Mouse (Mus musculus) midbrain, embryonic 13.5 days (tissue): ENCODE measurements around the gene 2200002J24Rik. TPM values are rescaled to one million over a fixed set of nuclear protein-coding genes. Genes with fewer than 3 reads are reported as not detected.
"Not testable (repeated sequence)": the region's sequence is repeated elsewhere in the genome, so short reads cannot be mapped to it uniquely, and the experiment has no call there.

Source experiments
- ATAC-seq: fragments of 200-750 bp; cut with Nextera tagmentation; 2 replicates; pipeline ENCODE4 v1.8.0; 2017; ENCODE audit warnings: mild to moderate bottlenecking, moderate TSS enrichment, moderate library complexity
- H3K27ac ChIP-seq: fragments of 300-500 bp; sonication (generic); 2 replicates; pipeline ENCODE4 v1.5.1; 2015; ENCODE audit warnings: inconsistent platforms, mild to moderate bottlenecking, moderate library complexity
- H3K27me3 ChIP-seq: fragments of 300-500 bp; sonication (generic); 2 replicates; pipeline ENCODE4 v1.6.1; 2015; ENCODE audit warnings: mild to moderate bottlenecking, inconsistent platforms
- H3K36me3 ChIP-seq: fragments of 300-500 bp; sonication (generic); 2 replicates; pipeline ENCODE4 v1.6.1; 2015; ENCODE audit warnings: mild to moderate bottlenecking, inconsistent platforms
- H3K4me1 ChIP-seq: fragments of 300-500 bp; sonication (generic); replicated peaks from 2 replicates; pipeline ENCODE4 v1.6.1; 2015; ENCODE audit warnings: inconsistent platforms
- H3K4me2 ChIP-seq: fragments of 300-500 bp; sonication (generic); replicated peaks from 2 replicates; pipeline ENCODE4 v1.6.1; 2015; ENCODE audit warnings: moderate library complexity, mild to moderate bottlenecking, inconsistent platforms
- H3K4me3 ChIP-seq: fragments of 300-500 bp; sonication (generic); replicated peaks from 2 replicates; pipeline ENCODE4 v1.5.1; 2015; ENCODE audit warnings: mild to moderate bottlenecking, inconsistent platforms
- H3K9ac ChIP-seq: fragments of 300-500 bp; sonication (generic); replicated peaks from 2 replicates; pipeline ENCODE4 v1.6.1; 2015; ENCODE audit warnings: mild to moderate bottlenecking, inconsistent platforms
- H3K9me3 ChIP-seq: fragments of 300-500 bp; sonication (generic); 2 replicates; pipeline ENCODE4 v1.6.1; 2016; ENCODE audit warnings: mild to moderate bottlenecking, inconsistent platforms
- WGBS: fragments of 180-500 bp; shearing (Covaris S2); methylation state at CpG from one replicate; pipeline ENCODE4 v1.1.7; 2015; 5-methylcytosine and 5-hydroxymethylcytosine counted together
- polyA plus RNA-seq: library from polyadenylated mRNA; unstranded; fragments of >200 nt; fragmentation: Nextera tagmentation; extraction: Ambion mirVana; gene quantifications from 2 replicates; pipeline ENCODE4 v1.2.1, GENCODE M21; 2015

The 2200002J24Rik gene
- polyA plus RNA-seq, 1 experiment from 2014 or later, result not detected

DNA sequence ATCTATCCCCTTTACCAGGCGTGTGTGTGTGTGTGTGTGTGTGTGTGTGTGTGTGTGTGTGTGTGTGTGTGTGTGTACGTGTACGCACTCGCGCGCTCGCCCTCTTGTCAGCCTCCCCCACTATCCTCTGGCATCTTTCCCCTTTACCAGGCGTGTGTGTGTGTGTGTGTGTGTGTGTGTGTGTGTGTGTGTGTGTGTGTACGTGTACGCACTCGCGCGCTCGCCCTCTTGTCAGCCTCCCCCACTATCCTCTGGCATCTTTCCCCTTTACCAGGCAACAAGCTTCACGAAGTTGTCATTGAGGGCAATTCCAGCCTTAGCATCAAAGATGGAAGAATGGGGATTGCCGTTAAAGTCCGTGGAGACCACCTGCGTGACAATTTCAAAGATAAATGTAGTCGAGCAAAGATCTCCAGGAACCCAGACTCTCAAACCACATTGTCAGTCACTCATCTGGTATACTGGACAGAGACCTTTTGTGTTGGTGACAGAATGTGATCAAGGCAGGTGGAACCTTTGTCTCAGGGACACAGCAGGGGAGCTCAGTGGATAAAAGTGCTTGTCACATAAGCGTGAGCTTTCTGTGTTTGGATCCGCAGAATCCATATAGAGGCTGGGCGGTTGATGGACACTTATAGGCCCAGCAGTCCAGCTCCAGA, 31.5 kb downstream of the 2200002J24Rik start:
- Histone ChIP-seq H3K4me1 (peaks cover 31% of the 10 kb centered on the region), H3K36me3 (peaks cover 54% of the 10 kb centered on the region), H3K4me2 (peak overlapping the region; percentile 74), H3K27ac (peak overlapping the region; percentile 95), H3K9ac (peak overlapping the region; percentile 83), H3K4me3 (peak overlapping the region; percentile 64)
- not testable (repeated sequence) for H3K27me3 ChIP-seq, ATAC-seq, H3K9me3 ChIP-seq
- 17% methylated on average over 10 of the region's 22 CpGs for WGBS

DNA sequence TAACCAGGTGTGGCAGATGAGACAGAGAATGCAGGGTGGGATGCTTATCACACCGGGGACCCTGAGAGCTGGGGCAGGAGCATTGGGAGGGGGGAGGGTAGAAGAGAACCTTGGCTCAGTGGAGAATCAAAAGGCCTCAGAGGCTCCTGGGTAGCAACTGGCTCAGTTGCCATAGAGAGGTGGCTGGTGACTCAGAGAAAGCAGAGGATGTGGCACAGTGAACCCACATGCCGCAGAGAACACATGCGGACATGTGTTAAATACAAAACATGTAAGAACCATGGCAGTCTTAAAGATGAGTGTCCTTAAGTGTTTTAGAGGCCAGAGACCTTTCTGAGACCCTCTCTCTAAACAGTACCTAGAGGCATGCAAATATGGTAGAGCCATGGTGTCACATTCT, 37.5 kb downstream of the 2200002J24Rik start:
- H3K4me1 ChIP-seq, result peaks cover 7% of the 10 kb centered on the region
- ATAC-seq, result no peak
- H3K36me3 ChIP-seq, result peaks cover 79% of the 10 kb centered on the region
- H3K27ac ChIP-seq, result no peak overlapping the region
- no peaks in the 10 kb centered on the region for H3K9me3 ChIP-seq
- H3K9ac ChIP-seq, result no peak overlapping the region
- H3K4me3 ChIP-seq, result no peak overlapping the region
- WGBS, result 96% methylated on average over 3 of the region's 3 CpGs
- no peak overlapping the region for H3K4me2 ChIP-seq
- H3K27me3 ChIP-seq, result no peaks in the 10 kb centered on the region

DNA sequence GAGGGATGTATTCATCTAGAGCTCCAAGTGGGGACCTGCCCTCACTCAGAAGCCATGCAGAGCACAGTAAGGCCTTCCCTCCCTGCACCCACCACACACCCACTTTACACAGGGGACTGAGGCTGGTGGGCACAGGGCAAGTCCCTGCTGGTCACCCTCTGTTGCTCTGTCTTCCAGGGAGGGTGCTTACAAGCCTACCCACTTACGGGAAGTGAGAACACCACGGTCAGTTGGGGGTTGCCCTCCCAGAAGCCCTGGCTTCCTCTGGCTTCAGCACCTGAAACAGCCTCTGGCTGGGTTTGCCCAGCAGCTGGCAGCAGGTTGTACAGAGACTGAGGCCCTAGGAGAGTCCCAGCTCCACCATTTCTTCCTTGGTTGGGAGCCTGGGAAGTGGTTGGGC, 43.8 kb downstream of the 2200002J24Rik start:
- H3K4me2 ChIP-seq, H3K27me3 ChIP-seq, H3K9me3 ChIP-seq, H3K27ac ChIP-seq, H3K4me3 ChIP-seq, H3K4me1 ChIP-seq, H3K9ac ChIP-seq: not testable (repeated sequence)
- H3K36me3 ChIP-seq, result peaks cover 27% of the 10 kb centered on the region
- ATAC-seq, result 0 out of 2 replicates have a peak, but pooled peaks have one; percentile 6
- WGBS, result 97% methylated on average over 2 of the region's 2 CpGs

DNA sequence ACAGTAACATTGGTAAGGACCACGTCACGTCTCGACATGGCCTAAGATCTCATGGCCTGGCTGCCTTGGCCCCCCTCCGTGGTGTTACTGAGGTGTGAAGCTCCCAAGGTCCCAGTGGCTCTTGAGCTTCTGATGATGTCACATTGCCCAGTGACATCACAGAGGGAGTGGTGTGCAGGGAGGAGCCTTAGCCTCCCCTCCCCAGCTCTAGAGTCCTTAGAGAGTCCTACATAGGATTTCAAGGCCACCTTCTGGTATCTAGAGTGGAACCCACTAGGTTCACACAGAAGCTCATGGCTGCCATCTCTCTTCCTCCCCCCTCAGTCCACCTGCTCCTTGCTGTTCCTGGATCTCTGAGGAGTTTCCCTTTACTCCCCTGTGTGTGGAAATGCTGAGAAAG, 44.9 kb downstream of the 2200002J24Rik start, which contains the start of gene Gapdhs:
Gene Gapdhs (minus strand): TSS at position 65 of the 400 bp plus-strand sequence.
- H3K9ac ChIP-seq, ATAC-seq, H3K27me3 ChIP-seq, H3K27ac ChIP-seq, H3K4me2 ChIP-seq, H3K4me3 ChIP-seq, H3K4me1 ChIP-seq, H3K9me3 ChIP-seq: not testable (repeated sequence)
- WGBS, result 100% methylated on average over 1 of the region's 4 CpGs
- H3K36me3 ChIP-seq, result peaks cover 21% of the 10 kb centered on the region

DNA sequence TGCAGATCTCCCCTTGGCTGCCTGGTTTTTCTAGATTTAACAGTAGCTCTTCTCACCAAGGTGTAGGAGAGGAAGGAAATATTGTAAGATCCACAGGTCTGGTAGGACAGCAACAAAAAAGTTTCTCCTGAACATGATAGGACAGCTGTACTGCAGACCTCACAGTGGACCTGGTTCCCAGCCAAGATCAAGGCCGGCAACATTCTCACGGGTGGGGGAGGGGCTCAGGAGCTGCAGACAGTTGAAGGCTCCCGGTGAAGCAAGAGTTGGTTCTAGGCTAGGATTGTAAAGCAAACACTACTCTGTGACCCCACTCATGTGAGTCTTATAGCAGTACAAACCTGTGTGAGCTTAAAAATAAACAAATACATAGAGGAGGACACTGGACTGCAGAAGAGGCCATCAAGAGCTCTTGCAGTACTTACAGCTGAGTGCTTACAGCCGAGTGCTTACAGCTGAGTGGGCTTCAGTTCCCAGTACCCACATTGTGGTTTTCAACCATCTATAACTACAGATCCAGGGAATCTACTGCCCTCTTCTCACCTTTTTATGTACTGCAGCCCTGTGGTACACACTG, 45.4 kb downstream of the 2200002J24Rik start:
- Histone ChIP-seq H3K4me1 (no peaks in the 10 kb centered on the region), H3K4me3 (no peak overlapping the region), H3K4me2 (no peak overlapping the region), H3K9me3 (no peaks in the 10 kb centered on the region), H3K27ac (no peak overlapping the region), H3K36me3 (peaks cover 21% of the 10 kb centered on the region), H3K27me3 (no peaks in the 10 kb centered on the region), H3K9ac (no peak overlapping the region)
- no peak for ATAC-seq
- WGBS, result 55% methylated on average over 4 of the region's 4 CpGs

DNA sequence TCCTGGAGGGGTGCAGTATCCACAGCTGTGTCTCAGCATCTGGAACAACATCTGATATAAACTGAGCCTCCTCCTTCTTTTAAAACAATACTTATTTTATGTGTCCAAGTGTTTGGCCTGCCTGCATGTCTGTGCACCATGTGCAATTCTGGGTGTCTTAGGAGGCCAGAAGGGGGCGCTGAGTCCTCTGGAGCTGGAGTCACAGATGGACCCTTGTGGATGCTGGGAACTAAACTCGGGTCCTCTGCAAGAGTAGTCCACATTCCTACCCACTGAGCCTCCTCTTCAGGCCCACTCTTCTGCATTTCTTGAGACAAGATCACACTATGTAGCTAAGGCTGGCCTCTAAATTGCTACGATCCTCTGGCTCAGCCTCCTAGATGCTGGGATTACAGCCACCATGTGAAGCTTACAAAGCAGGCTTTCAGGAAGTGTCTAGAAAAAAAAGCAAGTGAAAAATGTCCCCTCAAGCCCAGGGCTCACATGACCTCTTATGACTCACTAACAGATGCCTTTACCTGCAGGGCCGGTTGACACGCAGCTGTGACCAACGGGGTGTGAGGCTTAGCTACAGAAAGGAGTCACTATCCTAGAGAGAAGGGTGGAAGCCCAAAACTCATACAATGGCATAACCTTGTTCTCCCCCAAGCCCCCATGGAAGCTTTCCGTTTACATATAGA, 48.9 kb downstream of the 2200002J24Rik start:
- 87% methylated on average over 7 of the region's 7 CpGs for whole genome bisulfite sequencing
- no peak overlapping the region for H3K27ac ChIP-seq
- no peaks in the 10 kb centered on the region for H3K9me3 ChIP-seq
- peaks cover 8% of the 10 kb centered on the region for H3K36me3 ChIP-seq
- no peak overlapping the region for H3K4me3 ChIP-seq
- no peak overlapping the region for H3K9ac ChIP-seq
- ATAC-seq, result no peak
- H3K4me1 ChIP-seq, result no peaks in the 10 kb centered on the region
- H3K4me2 ChIP-seq, result no peak overlapping the region
- no peaks in the 10 kb centered on the region for H3K27me3 ChIP-seq

Other genes with a start within 250 kb of the 2200002J24Rik start
- 3.1 and 3.6 TPM in 2 replicates for gene Kirrel2, start 241.2 kb upstream of the 2200002J24Rik start, polyA plus RNA-seq
- 0.78 and 0.94 TPM in 2 replicates for gene Nphs1, start 240.6 kb upstream of the 2200002J24Rik start, polyA plus RNA-seq
- gene Prodh2, start 205.3 kb upstream of the 2200002J24Rik start, polyA plus RNA-seq, result not detected in 2 replicates
- 106 and 114 TPM in 2 replicates for gene Arhgap33, start 163.9 kb upstream of the 2200002J24Rik start, polyA plus RNA-seq
- 5.7 and 6.6 TPM in 2 replicates for gene Hspb6, start 146.7 kb upstream of the 2200002J24Rik start, polyA plus RNA-seq
- 8.7 and 12.3 TPM in 2 replicates for gene Proser3, start 146.6 kb upstream of the 2200002J24Rik start, polyA plus RNA-seq
- gene Lin37, start 139.1 kb upstream of the 2200002J24Rik start, polyA plus RNA-seq, result 54.4 and 60.4 TPM in 2 replicates
- 92.5 and 102 TPM in 2 replicates for gene U2af1l4, start 135.6 kb upstream of the 2200002J24Rik start, polyA plus RNA-seq
- gene Gm49396, start 135.6 kb upstream of the 2200002J24Rik start, polyA plus RNA-seq, result 20.7 and 22.6 TPM in 2 replicates
- gene Psenen, start 135.3 kb upstream of the 2200002J24Rik start, polyA plus RNA-seq, result 131 and 133 TPM in 2 replicates
- gene Igflr1, start 133.5 kb upstream of the 2200002J24Rik start, polyA plus RNA-seq, result 4.8 and 6.6 TPM in 2 replicates
- gene Kmt2b, start 110.2 kb upstream of the 2200002J24Rik start, polyA plus RNA-seq, result 12.9 and 13.3 TPM in 2 replicates
- gene Zbtb32, start 100.0 kb upstream of the 2200002J24Rik start, polyA plus RNA-seq, result 0.14 and 0.31 TPM in 2 replicates
- 0.46 and 0.73 TPM in 2 replicates for gene Upk1a, start 86.1 kb upstream of the 2200002J24Rik start, polyA plus RNA-seq
- 1,046 and 1,055 TPM in 2 replicates for gene Cox6b1, start 72.8 kb upstream of the 2200002J24Rik start, polyA plus RNA-seq
- gene Etv2, start 63.1 kb upstream of the 2200002J24Rik start, polyA plus RNA-seq, result not detected in 2 replicates
- 130 and 153 TPM in 2 replicates for gene Rbm42, start 48.6 kb upstream of the 2200002J24Rik start, polyA plus RNA-seq
- gene Haus5, start 33.9 kb upstream of the 2200002J24Rik start, polyA plus RNA-seq, result 34.2 and 37.0 TPM in 2 replicates
- gene Pmis2, start 27.3 kb upstream of the 2200002J24Rik start, polyA plus RNA-seq, result not detected in 2 replicates
- gene Atp4a, start 13.3 kb downstream of the 2200002J24Rik start, polyA plus RNA-seq, result 0.62 and 1.3 TPM in 2 replicates
- gene Tmem147, start 30.6 kb downstream of the 2200002J24Rik start, polyA plus RNA-seq, result 200 and 203 TPM in 2 replicates
- 1.1 and 2.2 TPM in 2 replicates for gene Gapdhs, start 44.8 kb downstream of the 2200002J24Rik start, polyA plus RNA-seq
- 2.3 TPM in 2 replicates for gene Sbsn, start 52.5 kb downstream of the 2200002J24Rik start, polyA plus RNA-seq
- gene Dmkn, start 64.8 kb downstream of the 2200002J24Rik start, polyA plus RNA-seq, result 0.27 and 0.57 TPM in 2 replicates
- gene Krtdap, start 89.0 kb downstream of the 2200002J24Rik start, polyA plus RNA-seq, result not detected in 2 replicates
- 0.17 and 0.50 TPM in 2 replicates for gene Ffar2, start 124.8 kb downstream of the 2200002J24Rik start, polyA plus RNA-seq
- not detected in 2 replicates for gene Ffar3, start 157.3 kb downstream of the 2200002J24Rik start, polyA plus RNA-seq
- not detected in 2 replicates for gene Ffar1, start 162.6 kb downstream of the 2200002J24Rik start, polyA plus RNA-seq
- gene Cd22, start 181.4 kb downstream of the 2200002J24Rik start, polyA plus RNA-seq, result not detected in 2 replicates
- gene Mag, start 215.9 kb downstream of the 2200002J24Rik start, polyA plus RNA-seq, result 1.3 and 1.5 TPM in 2 replicates
- gene Hamp2, start 225.8 kb downstream of the 2200002J24Rik start, polyA plus RNA-seq, result not detected in 2 replicates
- gene Hamp, start 245.1 kb downstream of the 2200002J24Rik start, polyA plus RNA-seq, result not detected in 2 replicates